Mouse (Mus musculus): ENCODE data around the gene Mad2l2. TPM values are rescaled to one million over a fixed set of nuclear protein-coding genes. Genes with fewer than 3 reads are reported as not detected.
A peak's percentile ranks its signal among the peaks of the same experiment; 100 is the strongest.
"Not testable (repeated sequence)": the region's sequence is repeated elsewhere in the genome, so short reads cannot be mapped to it uniquely, and the experiment has no call there.

Mad2l2 gene
- polyA plus RNA-seq, 1 experiment from 2014 or later, result 100 TPM

DNA sequence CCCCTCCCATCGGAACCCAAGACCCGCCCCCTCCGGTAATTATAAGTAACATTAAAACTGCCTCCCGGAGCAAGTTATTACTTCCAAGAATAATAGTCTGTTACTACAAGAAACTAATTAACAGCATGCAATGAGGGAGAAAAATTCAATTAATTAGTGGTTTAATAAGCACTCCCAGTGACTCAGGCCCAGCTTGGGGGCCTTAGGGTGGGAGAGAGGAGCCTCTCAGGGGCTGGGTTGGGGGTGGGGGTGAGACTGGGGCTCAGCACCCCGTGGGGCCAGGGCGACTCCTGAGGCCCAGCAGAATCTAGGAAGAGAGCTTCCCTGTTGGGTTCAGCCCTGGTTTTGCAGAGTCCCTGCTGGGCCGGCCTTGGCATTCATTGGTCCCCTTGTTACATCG, 52.2 kb downstream of the Mad2l2 start:
- Histone ChIP-seq H3K4me2 (ENCODE audit: low read length) (no peak overlapping the region), H3K4me1 (ENCODE audit: control insufficient read depth, insufficient read depth, low read length) (peaks cover 4% of the 10 kb centered on the region; the same call in 1 of the 2 replicates), H3K27me3 (ENCODE audit: control insufficient read depth, insufficient read depth, low read depth, low read length) (0 out of 2 replicates have a peak, but pooled peaks cover 1% of the 10 kb centered on the region), H3K36me3 (ENCODE audit: control insufficient read depth, insufficient read depth, low read length) (no peaks in the 10 kb centered on the region), H3K4me3 (ENCODE audit: low read depth, low read length) (no peak overlapping the region), H3K27ac (ENCODE audit: low read length) (0 out of 2 replicates have a peak overlapping the region, but pooled peaks have one; percentile 25), H3K9me3 (replicated peaks; ENCODE audit: control insufficient read depth, low read length, poor library complexity, severe bottlenecking) (no peaks in the 10 kb centered on the region), H3K9ac (ENCODE audit: low read depth, low read length) (no peak overlapping the region)
- ATAC-seq, result no peak
- 33% methylated on average over 8 of the region's 8 CpGs for WGBS

DNA sequence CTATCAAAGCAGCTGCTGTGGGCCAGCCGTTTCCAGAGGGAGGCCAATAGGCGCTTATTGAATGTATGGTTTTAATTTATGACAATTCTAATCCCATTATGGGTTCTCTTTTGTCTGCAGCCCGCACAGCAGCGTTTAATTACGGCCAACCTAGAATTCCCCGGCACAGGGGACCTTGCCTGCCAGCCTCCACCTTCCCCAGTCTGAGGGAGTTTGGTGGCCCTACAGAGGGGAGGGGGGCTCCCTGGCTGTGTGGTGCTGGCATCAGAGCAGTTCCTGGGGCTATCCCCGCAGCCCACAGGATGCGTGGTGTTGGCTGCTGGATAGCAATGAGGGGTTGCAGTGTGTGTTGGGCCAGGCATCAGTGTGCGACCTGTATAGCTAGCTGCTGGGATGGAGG, 54.4 kb downstream of the Mad2l2 start:
- Histone ChIP-seq H3K27ac (ENCODE audit: low read length) (no peak overlapping the region), H3K9me3 (replicated peaks; ENCODE audit: control insufficient read depth, low read length, poor library complexity, severe bottlenecking) (no peaks in the 10 kb centered on the region), H3K36me3 (ENCODE audit: control insufficient read depth, insufficient read depth, low read length) (no peaks in the 10 kb centered on the region), H3K4me1 (ENCODE audit: control insufficient read depth, insufficient read depth, low read length) (peaks cover 4% of the 10 kb centered on the region; the same call in 1 of the 2 replicates), H3K4me3 (ENCODE audit: low read depth, low read length) (no peak overlapping the region), H3K27me3 (ENCODE audit: control insufficient read depth, insufficient read depth, low read depth, low read length) (no peaks in the 10 kb centered on the region), H3K4me2 (ENCODE audit: low read length) (no peak overlapping the region), H3K9ac (ENCODE audit: low read depth, low read length) (no peak overlapping the region)
- 17% methylated on average over 9 of the region's 9 CpGs for WGBS
- no peak for ATAC-seq

DNA sequence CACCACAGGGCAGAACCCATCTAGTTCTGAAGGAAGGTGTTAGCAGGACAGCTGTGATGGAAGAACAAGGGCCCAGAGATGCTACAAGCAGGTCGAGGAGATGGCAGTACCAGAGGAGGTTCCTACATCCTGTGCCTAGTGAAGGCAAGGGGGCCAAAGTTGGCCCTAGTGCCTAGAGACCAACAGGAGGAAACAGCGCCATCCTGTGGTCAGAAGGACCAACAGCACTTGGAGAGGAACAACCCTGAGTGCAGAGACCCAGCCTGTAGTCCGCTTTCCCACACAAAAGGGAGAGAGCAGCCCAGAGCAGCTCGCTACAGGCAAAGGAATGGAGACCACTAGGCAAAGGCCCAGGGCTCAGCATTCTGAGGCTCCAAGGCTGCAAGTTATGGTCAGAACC, 55.6 kb downstream of the Mad2l2 start:
- Histone ChIP-seq H3K27ac (ENCODE audit: low read length) (no peak overlapping the region), H3K9ac (ENCODE audit: low read depth, low read length) (no peak overlapping the region), H3K36me3 (ENCODE audit: control insufficient read depth, insufficient read depth, low read length) (no peaks in the 10 kb centered on the region), H3K27me3 (ENCODE audit: control insufficient read depth, insufficient read depth, low read depth, low read length) (no peaks in the 10 kb centered on the region), H3K4me3 (ENCODE audit: low read depth, low read length) (no peak overlapping the region), H3K4me2 (ENCODE audit: low read length) (no peak overlapping the region), H3K9me3 (replicated peaks; ENCODE audit: control insufficient read depth, low read length, poor library complexity, severe bottlenecking) (no peaks in the 10 kb centered on the region), H3K4me1 (ENCODE audit: control insufficient read depth, insufficient read depth, low read length) (peaks cover 4% of the 10 kb centered on the region; the same call in 1 of the 2 replicates)
- WGBS, result 69% methylated on average over 4 of the region's 4 CpGs
- ATAC-seq, result no peak

DNA sequence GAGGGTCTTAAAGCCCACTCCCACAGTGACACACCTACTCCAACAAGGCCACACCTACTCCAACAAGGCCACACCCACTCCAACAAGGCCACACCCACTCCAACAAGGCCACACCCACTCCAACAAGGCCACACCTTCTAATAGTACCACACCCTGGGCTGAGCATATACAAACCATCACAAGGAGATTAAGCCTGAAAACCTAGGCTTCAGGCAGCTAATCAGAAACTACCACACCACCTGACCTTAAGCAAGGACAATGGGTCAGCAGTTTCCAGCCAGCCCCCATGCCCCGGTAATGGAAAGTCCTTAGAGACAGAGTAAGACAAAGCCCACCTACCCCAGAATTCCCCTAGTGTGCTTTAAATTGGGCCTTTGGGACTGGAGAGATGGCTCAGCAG, 58.6 kb downstream of the Mad2l2 start:
- 88% methylated on average over 1 of the region's 1 CpGs for WGBS
- not testable (repeated sequence) for H3K4me1 ChIP-seq (ENCODE audit: control insufficient read depth, insufficient read depth, low read length); H3K27ac ChIP-seq (ENCODE audit: low read length); H3K36me3 ChIP-seq (ENCODE audit: control insufficient read depth, insufficient read depth, low read length); H3K9ac ChIP-seq (ENCODE audit: low read depth, low read length); H3K27me3 ChIP-seq (ENCODE audit: control insufficient read depth, insufficient read depth, low read depth, low read length); ATAC-seq; H3K9me3 ChIP-seq (replicated peaks; ENCODE audit: control insufficient read depth, low read length, poor library complexity, severe bottlenecking); H3K4me2 ChIP-seq (ENCODE audit: low read length); H3K4me3 ChIP-seq (ENCODE audit: low read depth, low read length)

DNA sequence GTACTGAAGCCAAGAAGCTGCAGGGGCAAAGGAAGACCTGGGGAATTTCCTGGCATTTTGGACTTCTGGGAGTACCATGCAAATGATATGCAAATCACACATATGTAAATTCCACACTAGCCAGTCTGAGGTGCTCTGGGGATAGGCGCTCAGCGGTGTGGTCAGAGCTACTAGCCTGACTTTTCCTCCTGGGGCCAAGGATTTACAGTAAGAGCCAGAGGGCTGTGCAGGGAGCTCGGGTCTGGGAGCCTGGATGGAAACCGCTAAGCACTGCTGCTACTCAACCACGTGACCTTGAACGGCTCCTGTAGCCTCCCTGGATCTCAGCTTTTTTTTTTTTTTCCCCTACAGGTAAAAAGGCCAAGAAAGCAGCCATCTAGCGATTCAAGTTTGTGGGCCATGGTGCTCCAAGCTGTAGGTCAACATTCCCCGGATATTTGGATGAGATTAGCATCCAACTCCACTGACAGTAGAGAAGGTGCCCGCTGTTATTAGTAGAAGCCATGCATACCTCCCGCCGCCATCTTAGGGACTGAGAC, 62.6 kb downstream of the Mad2l2 start:
- no peak for ATAC-seq
- Histone ChIP-seq H3K9ac (ENCODE audit: low read depth, low read length) (no peak overlapping the region), H3K36me3 (ENCODE audit: control insufficient read depth, insufficient read depth, low read length) (no peaks in the 10 kb centered on the region), H3K4me3 (ENCODE audit: low read depth, low read length) (no peak overlapping the region), H3K27ac (ENCODE audit: low read length) (no peak overlapping the region), H3K9me3 (replicated peaks; ENCODE audit: control insufficient read depth, low read length, poor library complexity, severe bottlenecking) (no peaks in the 10 kb centered on the region), H3K4me1 (ENCODE audit: control insufficient read depth, insufficient read depth, low read length) (peaks cover 4% of the 10 kb centered on the region; the same call in 1 of the 2 replicates), H3K27me3 (ENCODE audit: control insufficient read depth, insufficient read depth, low read depth, low read length) (no peaks in the 10 kb centered on the region), H3K4me2 (ENCODE audit: low read length) (0 out of 2 replicates have a peak overlapping the region, but pooled peaks have one; percentile 5)
- 36% methylated on average over 11 of the region's 11 CpGs for WGBS

DNA sequence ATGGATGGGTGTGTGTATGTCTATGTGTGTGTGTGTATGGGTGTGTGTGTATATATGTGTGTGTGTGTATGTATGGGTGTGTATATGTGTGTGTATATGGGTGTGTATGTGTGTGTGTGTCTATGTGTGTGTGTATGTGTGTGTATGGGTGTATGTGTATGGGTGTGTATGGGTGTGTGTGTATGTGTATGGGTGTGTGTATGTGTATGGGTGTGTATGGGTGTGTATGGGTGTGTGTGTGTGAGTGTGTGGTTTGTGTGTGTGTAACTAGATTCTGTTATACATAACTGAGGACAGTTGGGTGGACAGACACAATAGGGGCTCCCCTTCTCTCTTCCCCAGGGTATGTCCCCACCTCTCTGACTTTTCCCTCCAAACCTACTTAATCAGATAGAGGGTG, 64.2 kb downstream of the Mad2l2 start:
- no peak for ATAC-seq
- no peak overlapping the region for H3K27ac ChIP-seq (ENCODE audit: low read length)
- no peak overlapping the region for H3K4me3 ChIP-seq (ENCODE audit: low read depth, low read length)
- no peak overlapping the region for H3K4me2 ChIP-seq (ENCODE audit: low read length)
- no peaks in the 10 kb centered on the region for H3K36me3 ChIP-seq (ENCODE audit: control insufficient read depth, insufficient read depth, low read length)
- H3K4me1 ChIP-seq (ENCODE audit: control insufficient read depth, insufficient read depth, low read length), result peaks cover 4% of the 10 kb centered on the region; the same call in 1 of the 2 replicates
- H3K27me3 ChIP-seq (ENCODE audit: control insufficient read depth, insufficient read depth, low read depth, low read length), result no peaks in the 10 kb centered on the region
- H3K9ac ChIP-seq (ENCODE audit: low read depth, low read length), result no peak overlapping the region
- H3K9me3 ChIP-seq (replicated peaks; ENCODE audit: control insufficient read depth, low read length, poor library complexity, severe bottlenecking), result no peaks in the 10 kb centered on the region

Small RNA genes within 50 kb of the gene (microRNA-seq; reads per million reads assigned to microRNA genes)
- gene Mir7022, result not detected

Other genes with a start within 250 kb of the Mad2l2 start
- gene Mfn2, start 225.7 kb upstream of the Mad2l2 start, polyA plus RNA-seq (2015; fragmentation: Nextera tagmentation; extraction: Ambion mirVana), result 107 and 108 TPM in 2 replicates
- 20.8 and 21.2 TPM in 2 replicates for gene Plod1, start 193.6 kb upstream of the Mad2l2 start, polyA plus RNA-seq (2015; fragmentation: Nextera tagmentation; extraction: Ambion mirVana)
- gene 2510039O18Rik, start 189.5 kb upstream of the Mad2l2 start, polyA plus RNA-seq (2015; fragmentation: Nextera tagmentation; extraction: Ambion mirVana), result 9.5 and 11.1 TPM in 2 replicates
- gene Nppb, start 144.6 kb upstream of the Mad2l2 start, polyA plus RNA-seq (2015; fragmentation: Nextera tagmentation; extraction: Ambion mirVana), result not detected in 2 replicates
- gene Nppa, start 129.7 kb upstream of the Mad2l2 start, polyA plus RNA-seq (2015; fragmentation: Nextera tagmentation; extraction: Ambion mirVana), result 2.4 and 3.3 TPM in 2 replicates
- 36.5 and 36.9 TPM in 2 replicates for gene Clcn6, start 91.6 kb upstream of the Mad2l2 start, polyA plus RNA-seq (2015; fragmentation: Nextera tagmentation; extraction: Ambion mirVana)
- 21.5 and 22.2 TPM in 2 replicates for gene Mthfr, start 91.3 kb upstream of the Mad2l2 start, polyA plus RNA-seq (2015; fragmentation: Nextera tagmentation; extraction: Ambion mirVana)
- 7.7 and 8.1 TPM in 2 replicates for gene Agtrap, start 42.4 kb upstream of the Mad2l2 start, polyA plus RNA-seq (2015; fragmentation: Nextera tagmentation; extraction: Ambion mirVana)
- 11.8 and 11.9 TPM in 2 replicates for gene Draxin, start 314 bp downstream of the Mad2l2 start, polyA plus RNA-seq (2015; fragmentation: Nextera tagmentation; extraction: Ambion mirVana)
- 18.5 and 23.8 TPM in 2 replicates for gene Fbxo6, start 21.8 kb downstream of the Mad2l2 start, polyA plus RNA-seq (2015; fragmentation: Nextera tagmentation; extraction: Ambion mirVana)
- 90.1 and 102 TPM in 2 replicates for gene Fbxo44, start 30.1 kb downstream of the Mad2l2 start, polyA plus RNA-seq (2015; fragmentation: Nextera tagmentation; extraction: Ambion mirVana)
- gene Fbxo2, start 30.2 kb downstream of the Mad2l2 start, polyA plus RNA-seq (2015; fragmentation: Nextera tagmentation; extraction: Ambion mirVana), result 5.6 and 9.4 TPM in 2 replicates
- gene Disp3, start 157.6 kb downstream of the Mad2l2 start, polyA plus RNA-seq (2015; fragmentation: Nextera tagmentation; extraction: Ambion mirVana), result 12.4 and 12.7 TPM in 2 replicates

Measured in midbrain, embryonic 16.5 days (tissue).